ENCODE assay signal across 7 mouse cellular contexts in genomic region chr6:83138056-83138455, GRCm38 (mm10). TPM values are rescaled to one million over a fixed set of nuclear protein-coding genes. Genes with fewer than 3 reads are reported as not detected.
DNase-seq lines count a peak whose midpoint lies in the region; ATAC-seq and TF ChIP-seq lines count a peak whose summit lies in the region.

No protein-coding gene starts in this region.

- peak; percentile 71 for DNase-seq in kidney, postnatal 0 days (ENCODE audit: low spot score)
- DNase-seq in adrenal gland, adult 2 months: no peak
- DNase-seq in layer of hippocampus, adult 18-20 months (ENCODE audit: low spot score in 2 of 2): no peak

- peaks cover 6% of the 10 kb centered on the region for H3K4me1 ChIP-seq in ES-Bruce4 (ENCODE audit: control insufficient read depth, insufficient read depth, low read length)
- H3K4me1 ChIP-seq in forebrain, embryonic 15.5 days: peaks cover 27% of the 10 kb centered on the region
- H3K4me1 ChIP-seq in kidney, postnatal 0 days (replicated peaks; ENCODE audit: insufficient read depth, low read length): peaks cover 38% of the 10 kb centered on the region
- H3K4me1 ChIP-seq in midbrain, embryonic 16.5 days (ENCODE audit: control insufficient read depth, insufficient read depth, low read length): peaks cover 27% of the 10 kb centered on the region

- H3K27me3 ChIP-seq in C2C12 (ENCODE audit: control insufficient read depth, insufficient read depth, insufficient read length): no peaks in the 10 kb centered on the region
- H3K27me3 ChIP-seq in ES-Bruce4 (ENCODE audit: control insufficient read depth, insufficient read depth, low read length, poor library complexity, severe bottlenecking): no peaks in the 10 kb centered on the region
- peaks cover 5% of the 10 kb centered on the region; the same call in 1 of the 2 replicates for H3K27me3 ChIP-seq in forebrain, embryonic 15.5 days
- H3K27me3 ChIP-seq in kidney, postnatal 0 days (ENCODE audit: insufficient read depth, low read length): no peaks in the 10 kb centered on the region
- H3K27me3 ChIP-seq in midbrain, embryonic 16.5 days (ENCODE audit: control insufficient read depth, insufficient read depth, low read depth, low read length): peaks cover 13% of the 10 kb centered on the region

- ATAC-seq in forebrain, embryonic 15.5 days (replicated peaks): no peak
- ATAC-seq in kidney, postnatal 0 days (replicated peaks; ENCODE audit: low FRiP score, low read depth): peak; percentile 22; the same call in 1 of the 2 replicates
- ATAC-seq in midbrain, embryonic 16.5 days: peak; percentile 16

- H3K9ac ChIP-seq in ES-Bruce4 (ENCODE audit: low read depth, poor library complexity, severe bottlenecking): 0 out of 2 replicates have a peak overlapping the region, but pooled peaks have one; percentile 13
- H3K9ac ChIP-seq in forebrain, embryonic 15.5 days (replicated peaks): peak overlapping the region; percentile 46; the same call in 1 of the 2 replicates
- H3K9ac ChIP-seq in kidney, postnatal 0 days (ENCODE audit: low read depth, low read length): peak overlapping the region; percentile 83
- 0 out of 2 replicates have a peak overlapping the region, but pooled peaks have one; percentile 44 for H3K9ac ChIP-seq in midbrain, embryonic 16.5 days (ENCODE audit: low read depth, low read length)

- peaks cover 10% of the 10 kb centered on the region for H3K36me3 ChIP-seq in C2C12 (ENCODE audit: control insufficient read depth, insufficient read depth)
- H3K36me3 ChIP-seq in ES-Bruce4 (ENCODE audit: control insufficient read depth, insufficient read depth, low read length, poor library complexity, severe bottlenecking): no peaks in the 10 kb centered on the region
- H3K36me3 ChIP-seq in forebrain, embryonic 15.5 days: no peaks in the 10 kb centered on the region
- 0 out of 2 replicates have a peak, but pooled peaks cover 4% of the 10 kb centered on the region for H3K36me3 ChIP-seq in kidney, postnatal 0 days (ENCODE audit: insufficient read depth, low read length)
- H3K36me3 ChIP-seq in midbrain, embryonic 16.5 days (ENCODE audit: control insufficient read depth, insufficient read depth, low read length): no peaks in the 10 kb centered on the region

- peak overlapping the region; percentile 64 for H3K4me3 ChIP-seq in C2C12 (ENCODE audit: insufficient read depth, poor library complexity, severe bottlenecking)
- peak overlapping the region; percentile 62 for H3K4me3 ChIP-seq in ES-Bruce4 (ENCODE audit: low read depth, low read length)
- H3K4me3 ChIP-seq in forebrain, embryonic 15.5 days: peak overlapping the region; percentile 35
- H3K4me3 ChIP-seq in kidney, postnatal 0 days (replicated peaks; ENCODE audit: low read depth, low read length): peak overlapping the region; percentile 53
- peak overlapping the region; percentile 37 for H3K4me3 ChIP-seq in midbrain, embryonic 16.5 days (ENCODE audit: low read depth, low read length)

- WGBS in forebrain, embryonic 15.5 days: 2% methylated on average over 11 of the region's 11 CpGs
- WGBS in kidney, postnatal 0 days: 2% methylated on average over 11 of the region's 11 CpGs
- WGBS in midbrain, embryonic 16.5 days: 3% methylated on average over 11 of the region's 11 CpGs

- H3K79me3 ChIP-seq in C2C12 (ENCODE audit: low read depth): peaks cover 34% of the 10 kb centered on the region

- peak overlapping the region; percentile 47 for H3K4me2 ChIP-seq in forebrain, embryonic 15.5 days (replicated peaks)
- H3K4me2 ChIP-seq in kidney, postnatal 0 days (ENCODE audit: low read length): peak overlapping the region; percentile 87
- peak overlapping the region; percentile 54 for H3K4me2 ChIP-seq in midbrain, embryonic 16.5 days (ENCODE audit: low read length)

- TF ChIP-seq POLR2A in ES-Bruce4 (IDR thresholded peaks at IDR 0.05; ENCODE audit: insufficient read depth, low read length): no peak

- no peak for TF ChIP-seq EP300 in ES-Bruce4 (IDR thresholded peaks at IDR 0.05; ENCODE audit: insufficient read depth, low read depth, low read length)

- H3ac ChIP-seq in C2C12 (ENCODE audit: control insufficient read depth, insufficient read length, low read depth): peak overlapping the region; percentile 84

- TF ChIP-seq CTCF in C2C12 (IDR thresholded peaks at IDR 0.05; ENCODE audit: control insufficient read depth, insufficient read depth, insufficient read length): peak; percentile 4
- TF ChIP-seq CTCF in ES-Bruce4 (IDR thresholded peaks at IDR 0.05; ENCODE audit: low read depth, low read length): no peak
- peak; percentile 43 for TF ChIP-seq CTCF in kidney, postnatal 0 days (IDR thresholded peaks at IDR 0.05; ENCODE audit: low read depth)

- H3K9me3 ChIP-seq in ES-Bruce4 (replicated peaks; ENCODE audit: control insufficient read depth, insufficient read depth, low read length, poor library complexity, severe bottlenecking): no peaks in the 10 kb centered on the region
- H3K9me3 ChIP-seq in forebrain, embryonic 15.5 days: no peaks in the 10 kb centered on the region
- H3K9me3 ChIP-seq in kidney, postnatal 0 days (replicated peaks; ENCODE audit: low read length): no peaks in the 10 kb centered on the region
- no peaks in the 10 kb centered on the region for H3K9me3 ChIP-seq in midbrain, embryonic 16.5 days (replicated peaks; ENCODE audit: control insufficient read depth, low read length, poor library complexity, severe bottlenecking)

- H3K27ac ChIP-seq in ES-Bruce4 (ENCODE audit: insufficient read depth, low read length): no peak overlapping the region
- peak overlapping the region; percentile 64 for H3K27ac ChIP-seq in forebrain, embryonic 15.5 days (replicated peaks)
- H3K27ac ChIP-seq in kidney, postnatal 0 days: peak overlapping the region; percentile 100
- peak overlapping the region; percentile 81 for H3K27ac ChIP-seq in midbrain, embryonic 16.5 days (ENCODE audit: low read length)

- peaks cover 76% of the 10 kb centered on the region for H3K79me2 ChIP-seq in C2C12 (ENCODE audit: control insufficient read depth, insufficient read depth)

TF ChIP-seq in C2C12, 6 proteins besides CTCF, POLR2A, EP300 and RAD21 (continues in another document):
- no peak for TF ChIP-seq MYOD1 (IDR thresholded peaks at IDR 0.05; ENCODE audit: control insufficient read depth, insufficient read length, low read depth)
- peak; percentile 72 for TF ChIP-seq MAX (IDR thresholded peaks at IDR 0.05)
- no peak for TF ChIP-seq CEBPB (IDR thresholded peaks at IDR 0.05; ENCODE audit: low read depth)

RNA-seq across cellular contexts. Expression of gene Rtkn, which starts 2.8 kb away (rescaled TPM):
- polyA plus RNA-seq in C2C12 (2012; fragmentation: generic; extraction: Trizol): 42.1 TPM
- polyA plus RNA-seq in ES-Bruce4 (2011; ENCODE audit: insufficient read depth, insufficient read length, low read depth, missing spikeins): 10.4 and 10.5 TPM in 2 replicates
- polyA plus RNA-seq in forebrain, embryonic 15.5 days (2015; fragmentation: Nextera tagmentation; extraction: Ambion mirVana): 6.1 and 7.0 TPM in 2 replicates
- polyA plus RNA-seq in kidney, postnatal 0 days (2015; fragmentation: Nextera tagmentation; extraction: Ambion mirVana): 38.5 and 40.3 TPM in 2 replicates
- polyA plus RNA-seq in midbrain, embryonic 16.5 days (2015; fragmentation: Nextera tagmentation; extraction: Ambion mirVana): 10.7 TPM in 2 replicates
- 10 to 100 TPM in 1 of 2 experiments, 1 to 10 TPM in 1; 9.5 to 10.2 TPM for total RNA-seq in adrenal gland, adult 2 months (2021)
- 93.6 and 100 TPM in 2 replicates for polyA plus RNA-seq in adrenal gland, adult 2 months (2012; rRNA removed)
- 10 to 100 TPM; 73.5 to 75.8 TPM for total RNA-seq in layer of hippocampus, adult 18-20 months (2021)

RNA-seq across cellular contexts. Expression of gene Ino80b, which starts 12.8 kb away (rescaled TPM):
- polyA plus RNA-seq in C2C12 (2012; fragmentation: generic; extraction: Trizol) (33.6 TPM), ES-Bruce4 (2011; ENCODE audit: insufficient read depth, insufficient read length, low read depth, missing spikeins) (9.0 and 11.6 TPM in 2 replicates)
- polyA plus RNA-seq in forebrain, embryonic 15.5 days (2015; fragmentation: Nextera tagmentation; extraction: Ambion mirVana): 15.6 and 16.5 TPM in 2 replicates
- 14.5 and 16.2 TPM in 2 replicates for polyA plus RNA-seq in kidney, postnatal 0 days (2015; fragmentation: Nextera tagmentation; extraction: Ambion mirVana)
- polyA plus RNA-seq in midbrain, embryonic 16.5 days (2015; fragmentation: Nextera tagmentation; extraction: Ambion mirVana): 13.3 and 14.5 TPM in 2 replicates
- total RNA-seq in adrenal gland, adult 2 months (2021): 10 to 100 TPM; 16.1 to 27.3 TPM
- 90.2 and 102 TPM in 2 replicates for polyA plus RNA-seq in adrenal gland, adult 2 months (2012; rRNA removed)
- total RNA-seq in layer of hippocampus, adult 18-20 months (2021): 10 to 100 TPM; 28.0 to 29.5 TPM

RNA-seq across cellular contexts. Expression of gene Wbp1, which starts 16.7 kb away (rescaled TPM):
- polyA plus RNA-seq in C2C12 (2012; fragmentation: generic; extraction: Trizol) (82.4 TPM), ES-Bruce4 (2011; ENCODE audit: insufficient read depth, insufficient read length, low read depth, missing spikeins) (26.7 and 32.4 TPM in 2 replicates)
- 229 and 231 TPM in 2 replicates for polyA plus RNA-seq in forebrain, embryonic 15.5 days (2015; fragmentation: Nextera tagmentation; extraction: Ambion mirVana)
- 108 and 115 TPM in 2 replicates for polyA plus RNA-seq in kidney, postnatal 0 days (2015; fragmentation: Nextera tagmentation; extraction: Ambion mirVana)
- 148 and 163 TPM in 2 replicates for polyA plus RNA-seq in midbrain, embryonic 16.5 days (2015; fragmentation: Nextera tagmentation; extraction: Ambion mirVana)
- 100 to 1,000 TPM in 1 of 2 experiments, 10 to 100 TPM in 1; 79.1 to 117 TPM for total RNA-seq in adrenal gland, adult 2 months (2021)
- polyA plus RNA-seq in adrenal gland, adult 2 months (2012; rRNA removed): 388 and 405 TPM in 2 replicates
- total RNA-seq in layer of hippocampus, adult 18-20 months (2021): 10 to 100 TPM; 47.4 to 52.5 TPM

RNA-seq across cellular contexts. Expression of gene Wdr54, which starts 18.1 kb away (rescaled TPM):
- polyA plus RNA-seq in C2C12 (2012; fragmentation: generic; extraction: Trizol) (9.5 TPM), ES-Bruce4 (2011; ENCODE audit: insufficient read depth, insufficient read length, low read depth, missing spikeins) (7.3 and 7.9 TPM in 2 replicates)
- 18.3 and 18.6 TPM in 2 replicates for polyA plus RNA-seq in forebrain, embryonic 15.5 days (2015; fragmentation: Nextera tagmentation; extraction: Ambion mirVana)
- polyA plus RNA-seq in kidney, postnatal 0 days (2015; fragmentation: Nextera tagmentation; extraction: Ambion mirVana): 3.5 and 4.2 TPM in 2 replicates
- 20.1 and 22.9 TPM in 2 replicates for polyA plus RNA-seq in midbrain, embryonic 16.5 days (2015; fragmentation: Nextera tagmentation; extraction: Ambion mirVana)
- 1 to 10 TPM; 2.2 to 4.7 TPM for total RNA-seq in adrenal gland, adult 2 months (2021)
- polyA plus RNA-seq in adrenal gland, adult 2 months (2012; rRNA removed): 3.4 and 4.8 TPM in 2 replicates
- total RNA-seq in layer of hippocampus, adult 18-20 months (2021): 10 to 100 TPM; 24.4 to 27.6 TPM

RNA-seq across cellular contexts. Expression of gene 1700003E16Rik, which starts 18.1 kb away (rescaled TPM):
- 1.1 TPM for polyA plus RNA-seq in C2C12 (2012; fragmentation: generic; extraction: Trizol)
- not detected in 2 replicates for polyA plus RNA-seq in ES-Bruce4 (2011; ENCODE audit: insufficient read depth, insufficient read length, low read depth, missing spikeins)
- 5.2 and 6.9 TPM in 2 replicates for polyA plus RNA-seq in forebrain, embryonic 15.5 days (2015; fragmentation: Nextera tagmentation; extraction: Ambion mirVana)
- 1.3 and 1.6 TPM in 2 replicates for polyA plus RNA-seq in kidney, postnatal 0 days (2015; fragmentation: Nextera tagmentation; extraction: Ambion mirVana)
- 11.4 and 16.3 TPM in 2 replicates for polyA plus RNA-seq in midbrain, embryonic 16.5 days (2015; fragmentation: Nextera tagmentation; extraction: Ambion mirVana)
- total RNA-seq in adrenal gland, adult 2 months (2021): 1 to 10 TPM; 1.1 to 1.3 TPM
- polyA plus RNA-seq in adrenal gland, adult 2 months (2012; rRNA removed): 1.0 and 1.4 TPM in 2 replicates
- total RNA-seq in layer of hippocampus, adult 18-20 months (2021): 10 to 100 TPM; 25.3 to 26.1 TPM

Comparison
In these comparisons a context has a peak if more than half of its experiments do, and no peak if none do; other contexts are left out.
1. H3K9ac ChIP-seq: peak in every context shown above with its lines; median percentile 83 in kidney, postnatal 0 days; 46 in forebrain, embryonic 15.5 days; 44 in midbrain, embryonic 16.5 days; 13 in ES-Bruce4.